Mouse (Mus musculus) heart, embryonic 14.5 days (tissue): ENCODE results near the gene Evx1. TPM values are rescaled to one million over a fixed set of nuclear protein-coding genes. Genes with fewer than 3 reads are reported as not detected.
A peak's percentile ranks its signal among the peaks of the same experiment; 100 is the strongest.

Experiments
- ATAC-seq: fragments of 200-750 bp; cut with Nextera tagmentation; 2 replicates; pipeline ENCODE4 v1.8.0; 2017; ENCODE audit warnings: low read depth, moderate TSS enrichment; ENCODE audit not compliant: insufficient number of reproducible peaks, insufficient read depth, low FRiP score
- H3K27ac ChIP-seq, 2 experiments: fragments of 200-500 bp in 1 of 2; fragments of 300-500 bp in 1 of 2; sonication (generic) in 1 of 2; replicated peaks in 1 of 2; 2 replicates each; pipeline ENCODE4 v1.5.1; 2012 to 2014; ENCODE audit warnings: low read depth in 2 of 2, low read length in 2 of 2, control low read depth in 1 of 2, mild to moderate bottlenecking in 1 of 2, mixed read lengths in 1 of 2; ENCODE audit not compliant: control insufficient read depth in 1 of 2, insufficient read depth in 1 of 2
- H3K27me3 ChIP-seq: fragments of 300-500 bp; sonication (generic); 2 replicates; pipeline ENCODE4 v1.6.1; 2014; ENCODE audit warnings: mild to moderate bottlenecking, low read length, control low read depth; ENCODE audit not compliant: control insufficient read depth, insufficient read depth
- H3K36me3 ChIP-seq: fragments of 300-500 bp; sonication (generic); 2 replicates; pipeline ENCODE4 v1.6.1; 2014; ENCODE audit warnings: mild to moderate bottlenecking, control low read depth, low read length, mixed read lengths; ENCODE audit not compliant: control insufficient read depth, insufficient read depth
- H3K4me1 ChIP-seq, 2 experiments: fragments of 200-500 bp in 1 of 2; fragments of 300-500 bp in 1 of 2; sonication (generic) in 1 of 2; 2 replicates each; pipeline ENCODE4 v1.6.1; 2012 to 2014; ENCODE audit warnings: low read length in 2 of 2, control low read depth in 1 of 2, mixed read lengths in 1 of 2; ENCODE audit not compliant: control insufficient read depth in 2 of 2, insufficient read depth in 2 of 2
- H3K4me2 ChIP-seq: fragments of 300-500 bp; sonication (generic); 2 replicates; pipeline ENCODE4 v1.6.1; 2014; ENCODE audit warnings: mild to moderate bottlenecking, low read length
- H3K4me3 ChIP-seq, 2 experiments: fragments of 200-500 bp in 1 of 2; fragments of 300-500 bp in 1 of 2; sonication (generic) in 1 of 2; 2 replicates each; pipeline ENCODE4 v1.5.1; 2012 to 2014; ENCODE audit warnings: low read length in 2 of 2, mild to moderate bottlenecking in 2 of 2, control low read depth in 1 of 2, low read depth in 1 of 2, moderate library complexity in 1 of 2; ENCODE audit not compliant: control insufficient read depth in 1 of 2, insufficient read depth in 1 of 2
- H3K9ac ChIP-seq: fragments of 300-500 bp; sonication (generic); 2 replicates; pipeline ENCODE4 v1.6.1; 2014; ENCODE audit warnings: mild to moderate bottlenecking, low read length
- H3K9me3 ChIP-seq: fragments of 300-500 bp; sonication (generic); 2 replicates; pipeline ENCODE4 v1.6.1; 2016; ENCODE audit warnings: low read length, control low read depth; ENCODE audit not compliant: control insufficient read depth
- WGBS: fragments of 180-500 bp; shearing (Covaris S2); extraction: QIAGEN DNeasy Blood & Tissue Kit; methylation state at CpG from one replicate; pipeline ENCODE4 v1.1.7; 2014; 5-methylcytosine and 5-hydroxymethylcytosine counted together
- polyA plus RNA-seq: library from polyadenylated mRNA; unstranded; fragments of >200 nt; fragmentation: Nextera tagmentation; extraction: Ambion mirVana; gene quantifications from 2 replicates; pipeline ENCODE4 v1.2.1, GENCODE M21; 2014

Evx1 gene
- polyA plus RNA-seq, 1 experiment from 2014 or later, result not detected

DNA sequence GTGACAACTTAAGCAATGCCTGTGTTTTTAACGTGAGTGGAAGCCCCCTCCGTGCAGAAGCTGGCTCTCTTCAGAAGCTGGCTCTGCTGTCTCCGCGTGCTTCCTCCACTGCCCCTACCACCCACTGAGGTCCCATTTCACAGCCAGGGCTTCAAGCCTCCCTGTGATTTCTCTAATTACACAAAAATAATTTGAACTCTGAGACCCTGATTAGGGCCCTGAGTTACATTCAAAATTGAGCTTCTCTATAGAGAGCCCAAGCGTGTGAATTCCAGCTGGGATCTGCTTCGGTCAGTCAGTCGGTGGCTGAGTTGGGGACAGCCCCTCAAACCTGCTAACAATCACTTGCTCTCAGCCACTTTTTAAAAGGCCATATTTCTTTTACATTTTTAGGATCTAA is 45.0 kb upstream of the Evx1 start:
- H3K4me3 ChIP-seq, result no peak overlapping the region
- no peaks in the 10 kb centered on the region for H3K9me3 ChIP-seq
- no peaks in the 10 kb centered on the region for H3K4me1 ChIP-seq
- ATAC-seq, result no peak
- WGBS, result 9% methylated on average over 7 of the region's 7 CpGs
- H3K9ac ChIP-seq, result no peak overlapping the region
- H3K36me3 ChIP-seq, result no peaks in the 10 kb centered on the region
- no peak overlapping the region for H3K4me2 ChIP-seq
- H3K27me3 ChIP-seq, result peaks cover 99% of the 10 kb centered on the region
- H3K27ac ChIP-seq, result no peak overlapping the region

GRCm38 (mm10) chr6:52268756-52269155 is 44.5 kb upstream of the Evx1 start:
- H3K4me2 ChIP-seq, result no peak overlapping the region
- no peaks in the 10 kb centered on the region for H3K9me3 ChIP-seq
- no peak overlapping the region for H3K9ac ChIP-seq
- no peak for ATAC-seq
- H3K27ac ChIP-seq, result no peak overlapping the region
- WGBS, result 4% methylated on average over 3 of the region's 3 CpGs
- H3K4me3 ChIP-seq, result no peak overlapping the region
- no peaks in the 10 kb centered on the region for H3K36me3 ChIP-seq
- H3K27me3 ChIP-seq, result peaks cover 99% of the 10 kb centered on the region
- 0 out of 4 replicates have a peak, but pooled peaks cover 0 to under 1% of the 10 kb centered on the region in 2 experiments for H3K4me1 ChIP-seq

- no peak overlapping the region for H3K4me2 ChIP-seq
- WGBS, result 8% methylated on average over 23 of the region's 23 CpGs
- no peak for ATAC-seq
Measured at GRCm38 (mm10) chr6:52270494-52271480, 42.5 kb upstream of the Evx1 start.

DNA sequence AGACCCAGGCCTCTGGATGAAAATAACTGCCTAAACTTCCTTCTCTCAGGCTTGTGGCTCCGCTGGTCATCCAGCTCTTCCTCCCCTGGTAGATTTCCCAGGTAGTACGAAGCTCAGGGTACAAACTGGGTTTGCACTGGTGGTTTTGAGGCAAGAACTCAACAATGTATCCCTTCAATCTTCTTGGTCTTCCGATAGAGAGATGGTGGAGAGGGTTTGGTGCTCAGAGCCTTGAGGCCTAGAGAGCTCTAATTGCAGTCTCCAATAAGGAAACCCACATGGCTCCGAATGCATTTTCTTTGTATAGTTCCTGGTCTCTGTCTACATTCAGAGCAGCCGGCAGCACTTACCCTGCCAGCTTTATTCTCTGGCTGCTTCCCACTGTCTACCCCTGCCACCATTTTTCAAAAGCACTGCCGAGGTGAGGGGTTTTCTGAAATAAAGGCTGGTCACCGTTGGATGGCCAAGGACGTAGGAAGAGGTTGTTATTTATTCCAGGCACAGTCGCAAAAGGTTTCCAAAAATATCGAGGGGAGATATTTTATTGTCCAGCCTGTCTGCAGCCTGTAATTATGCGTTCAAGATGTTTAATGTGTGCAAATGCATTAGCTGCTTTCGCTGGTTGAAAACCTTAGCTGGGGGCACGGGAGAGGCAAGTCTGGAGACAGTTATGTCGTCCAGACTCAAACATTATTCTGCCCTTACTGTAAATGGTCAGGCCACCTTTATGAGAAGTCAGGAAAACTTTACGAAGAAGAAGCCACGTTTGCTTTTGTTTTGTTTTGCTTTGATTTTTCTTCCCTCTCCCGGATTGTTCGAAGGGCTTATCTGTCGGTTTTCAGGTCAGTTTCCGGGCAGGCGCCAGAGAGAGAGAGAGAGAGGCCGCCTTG is 40.3 kb upstream of the Evx1 start:
- no peak overlapping the region for H3K4me3 ChIP-seq
- H3K4me1 ChIP-seq, result peaks cover 0 to 3% of the 10 kb centered on the region in 2 experiments; a peak in 1 of 4 replicates
- H3K4me2 ChIP-seq, result 0 out of 2 replicates have a peak overlapping the region, but pooled peaks have one; percentile 1
- H3K27me3 ChIP-seq, result peaks cover 98% of the 10 kb centered on the region
- H3K36me3 ChIP-seq, result no peaks in the 10 kb centered on the region
- no peak overlapping the region for H3K9ac ChIP-seq
- ATAC-seq, result no peak
- no peaks in the 10 kb centered on the region for H3K9me3 ChIP-seq
- no peak overlapping the region for H3K27ac ChIP-seq
- WGBS, result 12% methylated on average over 22 of the region's 22 CpGs

More at GRCm38 (mm10) chr6:52270494-52271480, 42.5 kb upstream of the Evx1 start:
- no peaks in the 10 kb centered on the region for H3K9me3 ChIP-seq
- H3K27ac ChIP-seq, result no peak overlapping the region
- no peak overlapping the region for H3K4me3 ChIP-seq
- peaks cover 98% of the 10 kb centered on the region for H3K27me3 ChIP-seq
- H3K9ac ChIP-seq, result no peak overlapping the region
- peaks cover 0 to 3% of the 10 kb centered on the region in 2 experiments; a peak in 1 of 4 replicates for H3K4me1 ChIP-seq
- H3K36me3 ChIP-seq, result no peaks in the 10 kb centered on the region

- Histone ChIP-seq H3K36me3 (no peaks in the 10 kb centered on the region), H3K9me3 (no peaks in the 10 kb centered on the region), H3K4me2 (0 out of 2 replicates have a peak overlapping the region, but pooled peaks have one; percentile 1), H3K9ac (no peak overlapping the region), H3K4me3 (no peak overlapping the region), H3K27ac (no peak overlapping the region), H3K4me1 (peaks cover 0 to 3% of the 10 kb centered on the region in 2 experiments; a peak in 1 of 4 replicates), H3K27me3 (peaks cover 94% of the 10 kb centered on the region)
- no peak for ATAC-seq
- 3% methylated on average over 22 of the region's 22 CpGs for WGBS
Measured at GRCm38 (mm10) chr6:52273656-52274280, 39.5 kb upstream of the Evx1 start.

DNA sequence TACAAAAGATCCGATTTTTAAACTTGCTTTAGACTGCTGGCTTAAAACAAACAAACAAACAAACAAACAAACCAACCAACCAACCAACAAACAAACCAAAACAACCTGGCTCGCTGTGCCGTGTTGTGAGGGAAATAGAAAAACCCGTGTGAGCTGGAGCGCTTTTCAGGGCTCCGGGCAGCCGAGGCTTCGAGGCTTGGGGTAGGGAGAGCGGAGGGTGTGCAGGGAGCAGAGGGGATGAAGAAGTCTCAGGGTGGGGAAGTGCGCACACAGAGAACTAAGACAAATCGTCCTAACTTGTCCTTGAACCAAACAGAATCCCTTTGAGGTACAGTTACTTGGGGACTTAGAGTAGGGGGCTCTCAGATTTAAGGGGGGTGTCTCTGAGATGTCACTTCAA is 38.7 kb upstream of the Evx1 start:
- no peaks in the 10 kb centered on the region for H3K9me3 ChIP-seq
- ATAC-seq, result no peak
- 4% methylated on average over 11 of the region's 11 CpGs for WGBS
- H3K4me3 ChIP-seq, result no peak overlapping the region
- no peak overlapping the region for H3K9ac ChIP-seq
- no peak overlapping the region for H3K4me2 ChIP-seq
- H3K4me1 ChIP-seq, result peaks cover 0 to 3% of the 10 kb centered on the region in 2 experiments; a peak in 1 of 4 replicates
- H3K27me3 ChIP-seq, result peaks cover 85% of the 10 kb centered on the region
- no peaks in the 10 kb centered on the region for H3K36me3 ChIP-seq
- no peak overlapping the region for H3K27ac ChIP-seq
